Mouse (Mus musculus) right cerebral cortex, postnatal 25 days (tissue): ENCODE data around the gene Trim21.

ENCODE experiments used
- DNase-seq: peaks from one replicate; pipeline ENCODE4 v3.0.0; 2022

The Trim21 gene

DNA sequence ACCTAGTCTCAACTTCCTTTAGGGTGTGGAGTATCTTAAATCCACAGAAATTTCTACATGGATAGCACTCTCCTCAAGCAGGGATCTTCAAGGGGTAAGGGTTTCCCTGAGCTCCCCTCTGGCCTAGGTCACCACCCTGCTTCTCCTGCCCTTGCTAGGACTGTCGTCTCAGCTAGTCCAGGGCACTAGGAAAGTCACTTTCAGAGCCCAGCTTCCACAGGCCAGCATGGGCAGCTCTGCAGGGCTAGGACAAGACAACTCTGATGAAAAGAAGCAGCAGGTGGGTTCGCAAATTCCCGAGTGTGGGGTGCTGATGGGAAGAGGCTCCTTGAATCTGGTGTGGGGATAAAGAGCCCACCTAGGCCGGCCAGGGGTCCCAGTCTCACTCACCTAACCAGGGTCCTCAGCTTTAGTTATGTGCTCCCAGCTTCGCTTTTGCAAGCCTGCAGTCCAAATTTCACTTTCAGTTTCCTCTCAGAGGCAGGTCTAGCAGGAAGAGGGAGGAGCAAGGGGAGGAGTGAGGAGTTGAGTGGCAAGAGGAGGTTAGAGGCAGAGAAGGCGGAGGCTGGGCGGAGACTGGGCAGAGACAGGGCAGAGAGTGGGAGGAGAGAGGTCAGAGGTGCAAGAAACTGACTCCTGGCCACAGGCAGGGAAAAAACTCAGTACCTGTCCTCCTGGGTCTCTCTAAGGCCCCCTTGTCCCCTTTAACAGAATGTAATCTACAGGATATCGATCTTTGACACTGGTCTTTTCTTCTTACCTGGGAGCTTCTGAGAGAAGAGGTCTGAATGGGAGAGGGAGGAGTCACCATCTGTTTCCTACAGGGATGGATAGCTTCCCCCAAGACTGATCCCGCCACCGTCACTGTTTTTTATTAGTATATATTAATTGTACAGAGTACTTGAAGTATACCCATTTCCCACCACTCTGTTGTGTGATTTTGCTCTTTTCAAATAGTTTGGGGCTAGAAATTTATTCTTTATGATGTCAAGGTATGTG is at the start of gene Trim21:
TSS of gene Trim21 (minus strand) at position 488 of the 999 bp plus-strand sequence.
- DNase-seq = peak; percentile 36

DNA sequence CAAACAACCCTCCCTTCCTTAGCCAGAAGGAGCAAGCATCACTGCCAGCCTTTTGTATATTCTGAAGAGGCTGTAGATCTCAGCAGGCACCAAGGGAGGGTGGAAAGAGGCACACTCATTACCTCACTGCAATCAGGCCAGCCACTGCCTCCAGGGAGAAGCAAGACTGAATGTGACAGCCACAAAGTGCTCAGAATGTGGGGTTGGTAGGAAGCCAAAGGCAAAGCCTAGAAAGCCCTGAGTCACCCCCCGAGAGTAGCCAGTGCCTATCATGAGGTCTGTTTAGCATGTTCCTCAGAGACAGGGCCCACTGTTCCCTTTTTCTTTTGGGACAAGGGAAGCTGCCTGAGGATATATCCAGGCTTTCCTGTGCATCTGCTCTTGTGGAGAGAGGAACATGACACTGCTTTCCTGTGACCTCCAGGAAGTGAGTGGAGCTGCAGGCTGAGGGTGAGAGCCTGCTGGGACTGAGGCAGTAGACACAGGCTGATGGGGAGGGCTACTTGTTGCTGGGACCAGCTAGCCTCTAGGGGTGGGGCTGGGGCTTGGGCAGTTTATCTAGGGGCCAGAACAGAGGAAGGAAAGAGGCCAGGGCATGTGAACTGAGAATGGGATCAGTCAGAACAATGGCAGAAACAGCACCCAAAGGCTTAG is 32.2 kb upstream of the Trim21 start, which contains the start of gene Olfr552:
TSS of gene Olfr552 (plus strand) at position 393 of the 654 bp plus-strand sequence.
- no peak for DNase-seq

DNA sequence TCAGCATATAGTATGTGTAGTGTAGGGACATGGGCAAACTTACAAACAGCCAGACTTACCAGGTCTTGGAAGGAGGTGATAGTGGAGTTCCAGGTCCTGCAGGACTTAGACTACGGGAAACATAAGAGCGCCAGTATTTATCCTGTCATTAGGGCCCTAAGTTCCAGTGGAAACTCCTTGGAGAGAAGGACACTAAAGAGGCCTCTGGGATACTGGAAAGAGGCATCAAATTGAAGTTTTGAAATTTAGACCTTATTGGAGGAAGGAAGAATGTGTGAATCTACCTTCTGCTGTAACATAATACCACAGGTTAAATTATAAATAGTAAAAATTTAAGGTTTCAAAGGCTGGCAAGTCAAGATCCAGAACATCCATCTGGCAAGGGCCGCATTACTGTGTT is 26.5 kb upstream of the Trim21 start, which contains the start of gene Olfr551:
TSS of gene Olfr551 (minus strand) at position 101 of the 400 bp plus-strand sequence.
- DNase-seq = no peak

DNA sequence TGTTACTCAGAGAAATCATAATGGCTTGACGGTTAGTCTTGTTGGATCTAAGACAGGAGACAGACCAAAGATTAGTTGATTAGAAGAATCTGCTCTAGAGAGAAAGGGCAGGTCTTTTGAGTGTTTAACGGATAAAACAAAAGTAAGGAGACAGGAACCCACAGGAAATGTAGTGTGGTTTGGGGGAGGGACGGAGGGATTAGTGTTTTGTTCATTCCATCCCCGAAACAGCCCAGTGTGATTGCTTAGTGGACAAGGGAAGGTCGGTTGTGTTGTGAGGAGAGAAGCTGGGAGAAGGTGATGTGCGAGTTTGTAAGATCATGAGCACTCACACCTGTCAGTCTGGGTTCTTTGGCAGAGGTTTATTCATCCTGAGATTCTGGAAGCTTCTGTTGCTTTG is 10.7 kb upstream of the Trim21 start:
- DNase-seq = no peak

DNA sequence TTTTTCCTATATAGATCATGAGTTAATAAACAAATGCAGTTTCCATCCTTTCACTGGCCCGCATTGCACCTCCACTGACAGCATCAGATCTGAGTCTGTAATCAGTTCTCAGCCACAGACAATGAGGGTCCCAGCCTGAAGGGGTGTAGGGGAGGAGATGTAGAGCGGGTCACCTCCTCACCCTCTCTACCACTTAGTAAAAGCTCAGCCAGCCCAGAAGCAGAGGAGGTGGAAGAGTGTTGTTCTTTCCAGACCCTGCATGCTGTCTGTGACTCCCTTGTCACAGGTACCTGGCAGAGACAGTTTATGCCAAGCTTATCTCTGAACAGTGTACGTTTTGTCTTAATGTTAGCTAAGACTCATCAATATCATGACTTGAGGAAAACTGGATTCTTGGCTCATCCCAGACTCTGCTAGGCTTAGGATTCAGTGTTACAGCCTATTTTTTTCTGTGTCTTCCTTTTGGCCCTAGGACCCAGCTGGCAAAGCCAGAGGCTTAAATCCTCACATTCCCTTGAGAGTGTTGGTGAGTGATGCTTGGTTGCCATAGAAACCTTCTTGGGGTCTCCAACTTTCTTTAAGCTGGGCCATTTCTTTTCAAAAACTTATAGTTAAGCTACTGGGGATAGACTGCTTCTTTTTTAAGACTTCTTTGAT is 8.0 kb upstream of the Trim21 start:
- no peak for DNase-seq

DNA sequence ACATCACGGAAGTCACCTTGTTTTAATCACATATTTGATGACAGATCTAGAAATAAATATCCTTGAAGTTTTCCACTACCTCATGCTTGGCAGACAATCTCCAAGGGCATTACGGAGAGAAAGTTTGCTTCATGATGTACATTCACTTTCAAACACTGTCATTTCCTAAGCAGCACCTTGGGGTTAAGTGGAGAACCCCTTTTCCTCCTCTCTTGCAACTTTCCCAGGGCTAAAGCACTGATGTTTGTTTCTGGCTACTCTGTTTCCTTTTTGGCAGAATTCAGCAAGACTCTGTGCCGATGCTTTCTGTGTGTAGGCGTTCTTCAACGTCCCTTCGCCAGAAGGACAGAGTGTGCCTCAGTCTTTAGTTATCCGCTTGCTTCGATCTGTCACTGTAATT is 5.9 kb upstream of the Trim21 start, which contains the start of gene Olfr550:
TSS of gene Olfr550 (plus strand) at position 301 of the 400 bp plus-strand sequence.
- DNase-seq = no peak

DNA sequence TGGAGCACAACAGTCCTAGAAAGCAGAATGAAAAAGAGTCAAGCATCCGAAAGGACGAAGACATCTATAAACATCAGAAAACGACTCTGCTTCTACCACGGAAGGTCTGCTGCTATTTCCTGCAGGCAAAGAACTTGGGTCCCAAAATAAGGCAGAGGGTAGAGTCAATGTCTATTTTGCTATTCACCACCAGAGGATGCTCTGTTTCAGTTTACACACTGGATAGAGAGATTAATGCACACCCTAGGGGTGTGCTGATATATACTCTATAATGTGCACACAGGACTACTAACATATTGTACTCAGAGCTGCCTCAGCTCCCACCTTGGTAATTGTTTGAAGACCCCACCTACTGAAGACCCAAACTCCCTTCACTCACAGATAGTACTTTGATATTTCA is 933 bp upstream of the Trim21 start:
- DNase-seq = no peak

DNA sequence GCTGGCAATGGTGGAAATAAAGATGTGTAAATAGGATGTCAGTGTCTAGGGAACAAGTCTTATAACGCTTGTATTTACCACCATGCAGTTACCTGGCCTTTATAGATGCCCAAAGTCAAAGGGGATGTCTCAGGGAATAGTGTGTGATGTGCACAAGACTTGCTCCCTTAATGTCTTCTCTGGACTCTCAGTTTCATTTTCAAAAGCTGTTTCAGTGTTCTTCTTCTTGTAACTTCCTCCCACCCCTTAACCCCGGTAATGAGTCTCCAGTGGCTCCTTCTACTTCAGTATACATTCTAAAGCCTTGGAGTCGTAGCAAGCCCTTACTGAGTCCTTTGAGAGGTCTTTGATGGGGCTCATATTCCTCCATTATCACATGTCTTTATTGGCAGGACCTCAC is 12.0 kb downstream of the Trim21 start:
- DNase-seq = no peak

DNA sequence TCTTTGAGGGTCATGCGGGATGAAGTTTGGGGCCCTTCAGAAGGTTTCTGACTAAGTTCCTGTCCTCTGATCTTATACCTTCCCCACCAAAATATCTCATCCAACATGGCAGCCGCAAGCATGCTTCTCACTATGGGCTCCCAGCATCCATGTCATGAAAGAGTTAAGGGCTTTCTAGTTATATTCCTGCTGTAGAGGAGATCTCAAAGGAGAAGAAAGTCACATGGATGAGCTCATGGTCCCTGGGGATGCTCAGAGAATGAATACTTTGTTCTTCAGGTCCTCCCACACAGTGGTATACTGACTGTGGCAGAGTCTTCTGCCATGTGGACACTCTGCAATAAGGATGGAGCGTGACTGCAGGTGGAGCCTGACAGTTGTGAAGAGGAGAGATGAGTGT is 15.7 kb downstream of the Trim21 start, which contains the start of gene Olfr549:
TSS of gene Olfr549 (plus strand) at position 301 of the 400 bp plus-strand sequence.
- DNase-seq = no peak

DNA sequence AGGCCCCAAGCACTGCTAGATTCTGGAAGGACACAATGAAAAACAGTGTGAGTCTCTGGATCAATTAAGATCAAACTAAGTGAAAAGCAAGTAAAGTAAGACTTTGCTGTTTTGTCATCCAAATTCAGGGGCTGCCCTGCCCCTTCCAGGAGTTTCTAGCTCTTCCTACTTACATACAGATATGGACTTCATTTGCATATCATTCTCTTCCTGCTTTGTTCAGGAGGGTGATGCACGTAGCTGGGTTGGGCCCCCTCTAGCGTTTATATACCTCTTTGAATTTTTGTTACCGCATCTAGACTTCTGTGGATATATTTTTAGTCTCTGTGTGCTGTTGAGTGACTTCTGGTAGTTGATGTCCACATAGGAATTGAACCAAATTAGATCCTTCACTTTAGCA is 24.0 kb downstream of the Trim21 start:
- DNase-seq = no peak

DNA sequence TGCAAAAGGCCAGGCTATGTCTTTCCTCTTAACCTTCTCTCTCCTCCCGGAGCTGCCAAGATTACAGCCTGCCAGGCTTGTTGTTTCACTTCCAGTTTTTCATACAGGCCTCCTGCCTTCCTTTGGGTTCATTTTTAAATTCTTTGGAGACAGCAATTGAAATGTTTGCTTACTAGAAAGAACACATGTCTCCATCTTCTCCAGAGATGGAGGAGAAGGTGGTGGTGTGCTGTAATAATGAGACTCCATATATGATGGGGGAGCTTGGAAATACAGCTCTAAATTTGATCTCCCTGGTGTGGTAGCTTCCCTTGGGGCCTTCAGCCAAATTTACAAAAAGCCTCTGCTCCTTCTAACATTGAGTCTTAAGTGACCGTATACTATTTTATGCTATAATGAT is 24.7 kb downstream of the Trim21 start, which contains the start of gene Olfr548-ps1:
TSS of gene Olfr548-ps1 (plus strand) at position 301 of the 400 bp plus-strand sequence.
- DNase-seq = no peak

DNA sequence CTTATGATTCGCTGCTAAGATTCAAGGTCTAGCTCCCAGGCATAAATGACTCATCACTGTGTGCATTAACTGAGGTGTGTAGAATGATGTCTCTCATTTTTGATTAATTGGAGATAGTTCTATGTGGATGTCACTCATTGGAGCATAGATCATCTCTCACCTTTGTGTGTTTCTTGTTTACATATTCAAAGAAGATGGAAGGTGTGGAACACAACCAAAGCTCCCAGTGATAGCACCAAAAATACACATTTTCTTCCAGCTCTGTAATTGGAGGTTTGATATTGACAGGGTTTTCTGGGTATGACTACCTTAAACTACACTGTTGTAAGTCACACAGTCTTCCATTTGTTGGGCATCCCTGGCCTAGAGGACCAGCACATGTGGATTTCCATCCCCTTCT is 30.8 kb downstream of the Trim21 start, which contains the start of gene Olfr547:
TSS of gene Olfr547 (plus strand) at position 301 of the 400 bp plus-strand sequence.
- no peak for DNase-seq

DNA sequence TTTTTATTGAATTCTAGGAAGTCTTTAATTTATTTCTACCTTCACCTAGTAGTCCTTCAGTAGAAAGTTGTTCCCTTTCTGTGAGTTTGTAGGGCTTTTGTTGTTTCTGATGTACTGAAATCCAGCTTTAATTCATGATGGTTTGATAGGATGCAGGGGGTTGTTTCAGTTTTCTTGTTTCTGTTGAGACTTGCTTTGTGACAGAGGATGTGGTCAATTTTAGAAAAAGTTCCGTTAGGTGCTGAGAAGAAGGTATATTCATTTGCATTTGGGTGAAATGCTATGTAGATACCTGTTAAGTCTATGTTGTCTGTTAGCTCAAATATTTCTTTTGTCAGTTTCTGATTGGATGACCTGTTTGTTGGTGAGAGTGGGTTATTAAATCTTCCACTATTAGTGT is 36.2 kb downstream of the Trim21 start:
- no peak for DNase-seq

DNA sequence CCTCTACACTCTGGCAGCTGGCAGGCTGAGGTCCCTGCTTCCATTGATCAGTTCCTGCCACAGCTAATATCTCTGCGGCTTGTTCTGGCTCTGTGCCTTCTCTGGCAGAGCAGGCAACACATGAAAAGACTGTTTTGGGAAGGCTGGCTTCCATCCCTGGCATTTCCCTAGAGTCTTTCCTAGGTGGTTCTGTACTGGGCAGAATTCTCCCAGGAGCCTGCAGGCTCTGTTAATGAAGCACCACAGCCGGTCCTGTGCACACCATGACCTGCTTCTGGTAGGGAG is 48.3 kb downstream of the Trim21 start:
- DNase-seq = no peak

DNA sequence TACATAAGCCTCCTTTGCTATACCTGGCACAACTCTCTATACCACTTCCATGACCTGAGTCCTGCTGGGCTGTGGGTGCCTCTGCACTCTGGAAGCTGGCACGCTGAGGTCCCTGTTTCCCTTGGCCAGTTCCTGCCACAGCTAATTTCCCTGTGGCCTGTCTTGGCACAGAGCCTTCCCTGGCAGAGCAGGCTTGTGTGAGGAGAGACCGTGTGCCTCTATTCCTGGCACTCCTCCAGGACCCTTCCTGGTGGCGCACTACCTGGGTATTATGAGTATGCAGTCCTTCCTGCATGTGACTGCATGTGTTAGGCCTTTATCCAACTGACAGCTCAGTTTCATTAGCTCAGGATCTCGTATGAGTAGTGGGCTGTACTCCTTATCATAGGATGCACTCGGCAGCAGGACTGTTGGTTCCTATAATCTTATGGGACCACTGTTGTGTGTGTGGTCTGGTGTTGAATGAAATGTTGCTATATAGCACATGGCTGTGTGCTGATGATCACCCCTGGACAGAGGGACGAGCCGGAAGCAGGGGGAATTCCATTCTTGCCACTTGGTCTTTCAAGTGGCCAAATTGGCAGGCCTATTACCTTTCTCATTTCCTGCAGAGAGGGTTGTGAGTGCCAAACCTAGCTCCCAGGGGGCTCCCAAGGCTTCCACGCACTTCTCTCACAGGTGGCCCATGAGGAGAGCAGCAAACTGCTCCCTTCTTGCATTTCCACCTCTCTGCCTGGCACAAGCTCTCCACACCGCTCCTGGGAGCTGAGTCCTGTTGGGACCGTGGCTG is 48.8 kb downstream of the Trim21 start:
- DNase-seq = no peak

DNA sequence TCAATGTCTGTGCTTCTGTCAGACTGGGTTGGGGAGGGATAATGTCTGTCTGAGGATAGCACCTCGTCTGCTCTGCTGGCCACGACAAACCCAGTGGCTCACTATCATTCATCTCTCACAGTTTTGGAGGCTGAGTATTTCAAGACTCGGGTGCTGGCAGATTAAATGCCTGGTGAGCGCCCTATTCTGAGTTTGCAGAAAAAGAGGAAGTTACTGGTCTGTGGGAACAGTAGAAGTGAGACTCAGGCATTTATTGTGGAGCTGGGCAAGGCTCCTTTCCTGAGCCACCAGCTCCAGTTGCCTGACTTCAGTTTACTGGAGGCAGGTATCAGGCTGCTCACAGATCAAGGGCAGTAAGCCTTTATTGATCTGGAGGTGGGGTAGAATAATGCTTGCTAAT is 51.1 kb downstream of the Trim21 start:
- DNase-seq = no peak

DNA sequence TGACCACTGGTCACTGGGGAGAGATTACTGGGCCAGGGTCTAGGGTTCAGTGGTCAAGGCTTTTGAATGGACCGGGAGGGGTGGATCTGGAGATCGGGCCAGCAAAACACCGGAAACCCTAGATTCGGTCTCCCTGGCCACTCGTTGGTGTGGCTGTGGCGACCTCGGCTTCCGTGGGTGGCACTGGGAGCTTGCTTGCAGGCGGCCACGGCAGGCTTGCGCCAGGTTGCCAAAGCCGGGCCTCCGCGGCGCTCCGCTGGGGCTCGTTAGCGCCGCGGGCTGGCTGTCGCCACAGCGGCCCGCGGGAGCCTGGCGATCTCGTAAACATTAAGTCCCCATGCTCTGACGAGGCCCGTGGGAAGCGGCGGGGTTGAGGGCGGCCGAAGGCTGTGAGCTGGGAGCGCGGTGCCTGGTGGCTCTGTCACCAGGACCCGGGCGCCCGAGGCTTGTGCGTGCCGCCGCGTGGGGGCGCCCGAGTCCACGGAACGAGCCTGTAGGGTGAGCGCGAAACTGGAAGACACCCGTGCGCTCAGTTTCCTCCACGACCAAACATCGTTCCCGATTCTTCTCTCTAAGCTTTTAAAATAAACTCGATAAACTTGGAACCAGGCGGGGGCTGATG is 52.4 kb downstream of the Trim21 start:
- peak; percentile 88 for DNase-seq

DNA sequence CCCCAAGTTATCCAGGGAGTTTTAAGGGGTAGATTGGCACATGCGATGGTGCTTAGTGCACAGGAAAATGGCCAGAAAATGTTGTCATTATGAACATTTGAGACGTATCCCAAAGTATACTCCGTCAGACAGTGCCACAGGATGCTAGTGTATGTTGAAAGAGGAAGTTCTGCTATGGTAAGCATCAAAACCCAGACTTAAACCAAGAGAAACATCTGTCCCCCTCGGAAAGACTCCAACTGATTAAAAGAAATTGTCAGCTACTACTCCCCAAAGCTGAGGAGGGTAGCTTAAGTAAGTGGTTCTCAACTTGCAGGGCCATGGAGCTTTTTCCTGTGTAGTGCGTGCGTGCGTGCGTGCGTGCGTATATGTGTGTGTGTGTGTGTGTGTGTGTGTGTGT is 53.4 kb downstream of the Trim21 start:
- no peak for DNase-seq

DNA sequence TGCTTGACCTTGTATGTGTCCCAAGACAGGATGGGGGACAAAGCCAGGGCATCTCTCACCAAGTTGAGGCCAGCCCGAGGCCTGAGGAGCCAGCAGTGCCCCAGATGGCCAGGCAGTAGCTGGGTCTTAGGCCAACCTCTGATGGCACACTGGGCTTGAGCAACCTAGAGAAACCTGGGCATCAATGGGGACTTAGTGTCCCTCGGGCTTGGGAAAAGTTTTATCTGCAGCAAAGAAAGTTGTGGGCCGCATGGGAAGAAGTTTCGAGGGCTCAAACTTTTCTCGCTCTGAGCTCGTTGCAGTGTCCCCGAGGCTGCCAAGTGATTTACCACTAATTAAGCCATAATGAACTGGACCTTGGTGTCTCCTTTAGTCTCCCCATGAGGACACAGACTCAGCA is 55.6 kb downstream of the Trim21 start:
- no peak for DNase-seq

DNA sequence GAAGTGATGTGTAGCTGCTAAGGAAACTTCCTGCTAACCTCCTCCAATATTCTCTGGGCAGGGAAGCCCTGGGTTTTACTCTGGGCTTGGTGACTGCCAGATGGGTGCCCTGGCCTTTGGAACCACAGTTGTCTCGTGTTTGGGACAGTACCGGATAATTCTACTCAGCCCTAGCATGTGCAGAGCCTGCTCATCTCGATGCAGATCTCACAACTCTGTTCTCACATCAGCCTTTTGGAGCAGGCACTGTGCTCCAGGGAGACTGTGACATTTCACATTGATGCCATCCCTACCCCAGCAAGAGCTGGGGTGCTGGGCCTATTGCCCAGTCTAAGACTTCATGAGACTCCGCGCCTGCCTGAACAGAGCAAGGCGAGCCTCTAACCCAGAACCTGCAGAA is 56.6 kb downstream of the Trim21 start:
- no peak for DNase-seq

DNA sequence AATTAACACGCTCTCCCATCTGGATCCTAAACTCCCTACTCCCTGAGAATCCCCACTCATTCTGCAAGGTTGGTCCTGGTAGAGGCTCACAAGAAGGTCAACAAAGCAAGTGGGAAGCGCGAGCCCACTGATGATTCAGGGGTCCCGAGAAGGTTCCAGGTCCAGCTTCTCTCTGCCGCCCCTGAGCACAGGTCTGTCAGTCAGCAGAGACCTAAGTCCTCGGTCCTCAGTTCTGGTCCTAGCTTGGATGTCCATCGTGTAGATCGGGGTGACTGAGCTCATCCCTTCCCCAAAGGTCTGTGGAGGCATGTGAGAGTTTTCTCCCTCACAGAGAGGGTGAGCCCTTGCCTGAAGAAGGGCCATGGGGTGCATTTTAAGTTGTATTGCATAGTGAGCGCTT is 57.2 kb downstream of the Trim21 start:
- no peak for DNase-seq
